Mouse (Mus musculus): ENCODE measurements at regions not wholly inside any gene's neighbourhood (a gene's known extent, or its start where the extent isn't known, plus 50 kb on each side); places are given as distances from the start of the nearest gene placed in this dataset.

DNA sequence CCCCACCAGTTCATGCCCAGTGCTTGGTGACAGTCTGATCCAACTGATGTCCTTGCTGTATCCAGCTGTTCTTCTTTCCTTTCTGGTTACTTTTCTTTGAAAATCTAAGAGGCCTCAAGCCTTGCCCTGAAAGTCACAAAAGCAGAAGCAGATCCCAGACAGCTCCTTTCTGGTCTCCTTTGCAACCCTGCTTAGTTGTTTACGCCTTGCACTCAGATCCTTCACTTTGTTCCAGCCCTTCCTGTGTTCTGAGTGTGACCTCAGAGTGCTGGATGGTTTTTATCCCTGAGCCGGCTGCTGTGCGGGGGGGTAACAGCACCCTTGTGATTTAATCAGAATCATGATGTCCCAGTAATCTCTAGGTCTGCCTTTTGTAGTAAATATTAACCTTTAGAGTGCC lies 324.3 kb upstream of the Npvf start:
- H3K9me3 ChIP-seq (replicated peaks; ENCODE audit: low read length): no peaks in the 10 kb centered on the region
- no peak for DNase-seq (ENCODE audit: extremely low read depth)
- no peak for TF ChIP-seq PAX5 (IDR thresholded peaks at IDR 0.05; ENCODE audit: low read length)
- no peak for TF ChIP-seq MAFK (IDR thresholded peaks at IDR 0.05; ENCODE audit: insufficient replicate concordance, low read length)
- no peak for TF ChIP-seq HCFC1 (IDR thresholded peaks at IDR 0.05; ENCODE audit: low read depth, low read length)
- TF ChIP-seq CTCF (conservative IDR thresholded peaks at IDR 0.05 in 1 of 2, IDR thresholded peaks at IDR 0.05 in 1 of 2; ENCODE audit: low read depth in 2 of 2, low read length in 2 of 2): no peak
- no peak for TF ChIP-seq ZC3H11A (IDR thresholded peaks at IDR 0.05; ENCODE audit: low read depth, low read length)
- no peak for TF ChIP-seq TCF12 (IDR thresholded peaks at IDR 0.05; ENCODE audit: low read depth, low read length)
- TF ChIP-seq MEF2A (IDR thresholded peaks at IDR 0.05; ENCODE audit: borderline replicate concordance, low read depth, low read length): no peak
- TF ChIP-seq ELF1 (IDR thresholded peaks at IDR 0.05; ENCODE audit: low read depth, low read length): no peak
- TF ChIP-seq E2F4 (IDR thresholded peaks at IDR 0.05; ENCODE audit: insufficient replicate concordance, low read depth, low read length): no peak
- TF ChIP-seq SMC3 (IDR thresholded peaks at IDR 0.05; ENCODE audit: low read depth, low read length): no peak
- TF ChIP-seq RAD21 (IDR thresholded peaks at IDR 0.05; ENCODE audit: low read depth, low read length): no peak
- TF ChIP-seq RCOR1 (conservative IDR thresholded peaks at IDR 0.05; ENCODE audit: low read depth, low read length): no peak
- TF ChIP-seq SIN3A (IDR thresholded peaks at IDR 0.05; ENCODE audit: low read length): no peak
- TF ChIP-seq ZNF384 (IDR thresholded peaks at IDR 0.05; ENCODE audit: low read depth, low read length): no peak
- no peak for TF ChIP-seq GABPA (IDR thresholded peaks at IDR 0.05; ENCODE audit: insufficient replicate concordance, low read depth, low read length)
- no peak for TF ChIP-seq NRF1 (IDR thresholded peaks at IDR 0.05; ENCODE audit: low read depth, low read length)
- TF ChIP-seq JUN (IDR thresholded peaks at IDR 0.05; ENCODE audit: insufficient read depth, low read depth, low read length): no peak
- no peak overlapping the region for H3K27ac ChIP-seq (ENCODE audit: insufficient read depth, low read depth)
- no peaks in the 10 kb centered on the region for H3K79me2 ChIP-seq (replicated peaks; ENCODE audit: control insufficient read depth, extremely low read depth, insufficient read depth, poor library complexity, severe bottlenecking)
- H3K4me2 ChIP-seq (ENCODE audit: insufficient read depth, low read depth, poor library complexity, severe bottlenecking): no peak overlapping the region
- H3K4me3 ChIP-seq (replicated peaks in 1 of 3; ENCODE audit: low read depth in 2 of 3, low read length in 2 of 3, poor library complexity in 1 of 3): no peak overlapping the region
- H3K36me3 ChIP-seq (replicated peaks in 1 of 2; ENCODE audit: control insufficient read depth in 1 of 2, insufficient read depth in 1 of 2, low read length in 1 of 2): no peaks in the 10 kb centered on the region
- peaks cover 19% of the 10 kb centered on the region for H3K27me3 ChIP-seq (replicated peaks)
- peaks cover 9 to 54% of the 10 kb centered on the region in 2 experiments for H3K4me1 ChIP-seq (ENCODE audit: control insufficient read depth in 1 of 2, insufficient read depth in 2 of 2)
- no peak overlapping the region for H3K9ac ChIP-seq (ENCODE audit: insufficient read depth, low read depth)
- in situ Hi-C loops (cut with MboI; ENCODE audit: low pct_ligation_motif_present, low pct_unique_long_range_greater_than_20kb, low sequenced_read_pairs): loop anchor here (25.0 kb wide), 1 partner anchor 184 kb away; no protein-coding TSS in a partner anchor
- dilution Hi-C loops (cut with MboI; ENCODE audit: extremely low pct_ligation_motif_present, extremely low pct_unique_long_range_greater_than_20kb, low sequenced_read_pairs): no loop called here

DNA sequence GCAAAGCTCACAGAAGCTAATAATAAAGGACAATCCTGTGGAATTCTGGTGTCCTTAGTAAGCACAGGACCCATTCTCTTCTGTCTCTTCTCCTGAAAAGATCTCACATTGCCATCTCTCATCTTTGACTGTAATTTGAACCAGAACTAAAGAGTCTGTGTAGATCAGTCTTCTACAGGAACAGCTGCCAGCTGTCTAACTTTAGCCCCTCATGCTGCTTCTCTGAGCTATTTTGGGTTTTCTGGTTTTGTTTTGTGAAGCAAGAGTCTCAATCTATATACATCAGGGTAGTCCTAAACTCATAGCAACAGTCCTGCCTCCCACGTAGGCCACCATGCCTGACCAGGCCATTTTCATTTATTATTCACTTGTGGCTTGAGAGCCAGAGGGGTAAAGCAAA lies 325.5 kb upstream of the Npvf start:
- Histone ChIP-seq H3K79me2 (replicated peaks; ENCODE audit: control insufficient read depth, extremely low read depth, insufficient read depth, poor library complexity, severe bottlenecking) (no peaks in the 10 kb centered on the region), H3K9me3 (replicated peaks; ENCODE audit: low read length) (no peaks in the 10 kb centered on the region), H3K4me3 (replicated peaks in 1 of 3; ENCODE audit: low read depth in 2 of 3, low read length in 2 of 3, poor library complexity in 1 of 3) (no peak overlapping the region), H3K27me3 (replicated peaks) (peaks cover 24% of the 10 kb centered on the region), H3K36me3 (replicated peaks in 1 of 2; ENCODE audit: control insufficient read depth in 1 of 2, insufficient read depth in 1 of 2, low read length in 1 of 2) (no peaks in the 10 kb centered on the region), H3K4me1 (ENCODE audit: control insufficient read depth in 1 of 2, insufficient read depth in 2 of 2) (peaks cover 9 to 47% of the 10 kb centered on the region in 2 experiments), H3K4me2 (ENCODE audit: insufficient read depth, low read depth, poor library complexity, severe bottlenecking) (peak overlapping the region; percentile 60; the same call in 1 of the 2 replicates), H3K27ac (ENCODE audit: insufficient read depth, low read depth) (no peak overlapping the region), H3K9ac (ENCODE audit: insufficient read depth, low read depth) (no peak overlapping the region)
- TF ChIP-seq USF2 (conservative IDR thresholded peaks at IDR 0.05; ENCODE audit: low read depth, low read length): no peak
- peak; percentile 41 for TF ChIP-seq ETS1 (conservative IDR thresholded peaks at IDR 0.05; ENCODE audit: low read depth, low read length)
- TF ChIP-seq USF1 (IDR thresholded peaks at IDR 0.05; ENCODE audit: low read depth, low read length): no peak
- peak; percentile 85 for TF ChIP-seq MEF2A (IDR thresholded peaks at IDR 0.05; ENCODE audit: borderline replicate concordance, low read depth, low read length)
- TF ChIP-seq EP300 (IDR thresholded peaks at IDR 0.05; ENCODE audit: low read length): peak; percentile 15; the same call in 1 of the 2 replicates
- no peak for TF ChIP-seq MYC (IDR thresholded peaks at IDR 0.05; ENCODE audit: low read depth, low read length)
- in situ Hi-C loops (cut with MboI; ENCODE audit: low pct_ligation_motif_present, low pct_unique_long_range_greater_than_20kb, low sequenced_read_pairs): loop anchor here (25.0 kb wide), 1 partner anchor 183 kb away; no protein-coding TSS in a partner anchor
- dilution Hi-C loops (cut with MboI; ENCODE audit: extremely low pct_ligation_motif_present, extremely low pct_unique_long_range_greater_than_20kb, low sequenced_read_pairs): no loop called here
- peak; percentile 44 for DNase-seq (ENCODE audit: extremely low read depth)
